Mouse (Mus musculus) thymus, adult 18-20 months (tissue): ENCODE measurements around the gene Vwa3a.
A peak's percentile ranks its signal among the peaks of the same experiment; 100 is the strongest.
"Not testable (repeated sequence)": the region's sequence is repeated elsewhere in the genome, so short reads cannot be mapped to it uniquely, and the experiment has no call there.

Experiments
- DNase-seq, 2 experiments: peaks; one replicate each; pipeline ENCODE4 v3.0.0; 2022; ENCODE audit warnings: mixed read lengths in 2 of 2

The Vwa3a gene

GRCm38 (mm10) chr7:120739018-120739417 is at the start of gene Vwa3a:
TSS of gene Vwa3a (plus strand) at chr7:120739318.
- DNase-seq, result no peak

- DNase-seq, result no peak
These were observed 48.5 kb upstream of the Vwa3a start for GRCm38 (mm10) chr7:120690634-120691033.

- DNase-seq, result peak in 1 of 2 experiments; percentile 12
These were observed 45.2 kb upstream of the Vwa3a start for GRCm38 (mm10) chr7:120693831-120694375.

GRCm38 (mm10) chr7:120695196-120695595 is 43.9 kb upstream of the Vwa3a start:
- DNase-seq, result no peak

- DNase-seq, result no peak
These were observed 43.5 kb upstream of the Vwa3a start for GRCm38 (mm10) chr7:120695641-120696040.

- no peak for DNase-seq
These were observed 42.8 kb upstream of the Vwa3a start for GRCm38 (mm10) chr7:120696331-120696730.

GRCm38 (mm10) chr7:120699586-120699985 is 39.5 kb upstream of the Vwa3a start:
- no peak for DNase-seq

- DNase-seq, result no peak
These were observed 35.2 kb upstream of the Vwa3a start for GRCm38 (mm10) chr7:120703888-120704287.

- DNase-seq, result no peak
These were observed 27.0 kb upstream of the Vwa3a start for GRCm38 (mm10) chr7:120712071-120712470.

GRCm38 (mm10) chr7:120713225-120713624 is 25.9 kb upstream of the Vwa3a start:
- no peak for DNase-seq

- DNase-seq, result not testable (repeated sequence)
These were observed 25.2 kb upstream of the Vwa3a start for GRCm38 (mm10) chr7:120713951-120714350.

- no peak for DNase-seq
These were observed 21.9 kb upstream of the Vwa3a start for GRCm38 (mm10) chr7:120717261-120717660.

- no peak for DNase-seq
These were observed 18.1 kb upstream of the Vwa3a start for GRCm38 (mm10) chr7:120721051-120721450.

- DNase-seq, result no peak
These were observed 17.7 kb upstream of the Vwa3a start for GRCm38 (mm10) chr7:120721456-120721855.

- DNase-seq, result no peak
These were observed 17.1 kb upstream of the Vwa3a start for GRCm38 (mm10) chr7:120722063-120722462.

GRCm38 (mm10) chr7:120722839-120723278 is 16.3 kb upstream of the Vwa3a start:
- no peak for DNase-seq

- DNase-seq, result no peak
These were observed 11.5 kb upstream of the Vwa3a start for GRCm38 (mm10) chr7:120727581-120727980.

- no peak for DNase-seq
These were observed 9.5 kb upstream of the Vwa3a start for GRCm38 (mm10) chr7:120729635-120730034.

GRCm38 (mm10) chr7:120732906-120733305 is 6.2 kb upstream of the Vwa3a start:
- no peak for DNase-seq

GRCm38 (mm10) chr7:120739558-120740101 is 512 bp downstream of the Vwa3a start:
- no peak for DNase-seq

GRCm38 (mm10) chr7:120743366-120744351 is 4.5 kb downstream of the Vwa3a start:
- DNase-seq, result no peak

- no peak for DNase-seq
These were observed 5.5 kb downstream of the Vwa3a start for GRCm38 (mm10) chr7:120744606-120745005.

- no peak for DNase-seq
These were observed 6.9 kb downstream of the Vwa3a start for GRCm38 (mm10) chr7:120746029-120746428.

- no peak for DNase-seq
These were observed 7.7 kb downstream of the Vwa3a start for GRCm38 (mm10) chr7:120746821-120747220.
